Mouse (Mus musculus) lung, embryonic 15.5 days (tissue): ENCODE measurements at regions not wholly inside any gene's neighbourhood (a gene's known extent, or its start where the extent isn't known, plus 50 kb on each side); places are given as distances from the start of the nearest gene placed in this dataset.
"Not testable (repeated sequence)": the region's sequence is repeated elsewhere in the genome, so short reads cannot be mapped to it uniquely, and the experiment has no call there.

Experiments used
- ATAC-seq: fragments of 200-750 bp; cut with Nextera tagmentation; 2 replicates; pipeline ENCODE4 v1.8.0; 2017; ENCODE audit warnings: moderate number of reproducible peaks, borderline replicate concordance; ENCODE audit not compliant: low FRiP score, low TSS enrichment; ENCODE audit errors: extremely low read depth
- H3K27ac ChIP-seq: fragments of 300-500 bp; sonication (generic); 2 replicates; pipeline ENCODE4 v1.5.1; 2015; ENCODE audit warnings: moderate library complexity, mild to moderate bottlenecking, inconsistent platforms
- H3K27me3 ChIP-seq: fragments of 300-500 bp; sonication (generic); 2 replicates; pipeline ENCODE4 v1.6.1; 2015; ENCODE audit warnings: inconsistent platforms
- H3K36me3 ChIP-seq: fragments of 300-500 bp; sonication (generic); 2 replicates; pipeline ENCODE4 v1.6.1; 2015; ENCODE audit warnings: inconsistent platforms
- H3K4me1 ChIP-seq: fragments of 300-500 bp; sonication (generic); 2 replicates; pipeline ENCODE4 v1.6.1; 2015; ENCODE audit warnings: inconsistent platforms
- H3K4me2 ChIP-seq: fragments of 300-500 bp; sonication (generic); 2 replicates; pipeline ENCODE4 v1.6.1; 2015; ENCODE audit warnings: inconsistent platforms, mild to moderate bottlenecking, moderate library complexity
- H3K4me3 ChIP-seq: fragments of 300-500 bp; sonication (generic); 2 replicates; pipeline ENCODE4 v1.5.1; 2015; ENCODE audit warnings: mild to moderate bottlenecking, inconsistent platforms
- H3K9ac ChIP-seq: fragments of 300-500 bp; sonication (generic); 2 replicates; pipeline ENCODE4 v1.6.1; 2015; ENCODE audit warnings: inconsistent platforms
- H3K9me3 ChIP-seq: fragments of 300-500 bp; sonication (generic); 2 replicates; pipeline ENCODE4 v1.6.1; 2016; ENCODE audit warnings: inconsistent platforms
- WGBS: fragments of 180-500 bp; shearing (Covaris S2); methylation state at CpG from one replicate; pipeline ENCODE4 v1.1.7; 2015; 5-methylcytosine and 5-hydroxymethylcytosine counted together

DNA sequence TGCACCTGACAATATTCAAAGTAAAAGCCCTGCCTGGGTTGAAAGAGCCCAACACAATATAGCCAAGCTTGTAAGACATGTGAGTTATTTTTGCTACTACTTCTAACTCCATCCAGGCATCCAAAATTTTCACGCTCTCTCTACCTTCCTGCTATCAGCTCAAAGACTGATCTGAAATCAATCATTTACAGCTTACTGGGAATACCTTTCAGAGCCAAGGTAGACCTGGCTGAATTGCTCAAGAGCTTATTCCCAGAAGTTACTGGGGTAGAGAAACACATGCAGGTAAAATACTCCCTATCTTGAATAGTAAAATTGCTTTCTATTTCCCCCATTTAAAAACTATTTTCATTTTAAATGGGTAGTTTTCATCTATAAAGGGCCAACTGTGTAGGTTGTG lies 840.2 kb downstream of the Diaph3 start:
- no peak overlapping the region for H3K9ac ChIP-seq
- ATAC-seq: no peak
- 73% methylated on average over 1 of the region's 1 CpGs for WGBS
- H3K4me2 ChIP-seq: no peak overlapping the region
- no peaks in the 10 kb centered on the region for H3K36me3 ChIP-seq
- no peaks in the 10 kb centered on the region for H3K9me3 ChIP-seq
- no peaks in the 10 kb centered on the region for H3K4me1 ChIP-seq
- H3K4me3 ChIP-seq: no peak overlapping the region
- H3K27ac ChIP-seq: no peak overlapping the region
- no peaks in the 10 kb centered on the region for H3K27me3 ChIP-seq

GRCm38 (mm10) chr14:86297991-86298390 lies 843.0 kb downstream of the Diaph3 start:
- Histone ChIP-seq H3K4me2 (no peak overlapping the region), H3K4me3 (no peak overlapping the region), H3K36me3 (no peaks in the 10 kb centered on the region), H3K4me1 (no peaks in the 10 kb centered on the region), H3K9me3 (no peaks in the 10 kb centered on the region), H3K27ac (no peak overlapping the region), H3K27me3 (no peaks in the 10 kb centered on the region), H3K9ac (no peak overlapping the region)
- ATAC-seq: no peak
- WGBS: 38% methylated on average over 2 of the region's 2 CpGs

DNA sequence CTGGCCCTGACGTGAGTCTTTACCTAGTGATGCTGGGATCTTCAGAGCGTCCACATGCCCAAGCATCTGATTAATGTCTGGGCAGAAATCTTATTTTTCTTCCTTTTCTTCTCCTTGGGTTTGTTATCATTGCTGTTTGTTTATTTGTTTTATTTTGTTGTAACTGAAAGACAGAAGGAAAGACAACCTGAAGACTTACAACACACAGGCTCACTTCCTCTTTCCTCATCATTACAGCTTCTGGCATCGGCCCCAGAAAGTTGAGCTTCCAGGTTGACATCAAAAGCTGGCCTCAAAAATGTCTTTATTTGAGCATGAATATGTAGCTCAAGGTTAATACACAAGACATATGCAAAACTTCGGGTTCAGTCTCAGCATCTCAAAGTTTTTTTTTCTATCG lies 846.4 kb downstream of the Diaph3 start:
- H3K4me3 ChIP-seq, H3K4me1 ChIP-seq, H3K9me3 ChIP-seq, H3K27me3 ChIP-seq, H3K27ac ChIP-seq, H3K36me3 ChIP-seq, ATAC-seq, H3K4me2 ChIP-seq, H3K9ac ChIP-seq: not testable (repeated sequence)
- 79% methylated on average over 5 of the region's 5 CpGs for WGBS

DNA sequence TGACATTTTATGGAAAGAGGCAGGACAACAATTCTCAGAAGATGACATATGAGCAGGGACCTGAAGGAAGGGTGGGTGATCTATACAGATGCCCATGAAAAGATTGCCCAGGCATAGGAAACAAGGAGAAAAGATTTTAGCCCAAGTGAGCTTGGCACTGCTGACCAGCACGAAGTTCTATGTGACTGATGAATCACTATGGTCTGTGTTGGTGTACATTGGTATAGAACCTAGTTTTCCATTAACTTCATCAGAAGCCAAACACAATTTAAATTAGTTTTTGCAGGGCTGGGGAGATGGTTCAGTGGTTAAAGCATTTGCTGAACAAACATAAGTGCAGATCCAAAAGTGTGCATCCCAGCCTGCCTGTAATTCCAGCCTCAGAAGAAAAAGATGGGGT lies 847.2 kb downstream of the Diaph3 start:
- 76% methylated on average over 1 of the region's 1 CpGs for WGBS
- Histone ChIP-seq H3K4me1 (no peaks in the 10 kb centered on the region), H3K27me3 (no peaks in the 10 kb centered on the region), H3K9ac (no peak overlapping the region), H3K9me3 (no peaks in the 10 kb centered on the region), H3K27ac (no peak overlapping the region), H3K36me3 (no peaks in the 10 kb centered on the region), H3K4me2 (no peak overlapping the region), H3K4me3 (no peak overlapping the region)
- ATAC-seq: peak; percentile 8; the same call in 1 of the 2 replicates

DNA sequence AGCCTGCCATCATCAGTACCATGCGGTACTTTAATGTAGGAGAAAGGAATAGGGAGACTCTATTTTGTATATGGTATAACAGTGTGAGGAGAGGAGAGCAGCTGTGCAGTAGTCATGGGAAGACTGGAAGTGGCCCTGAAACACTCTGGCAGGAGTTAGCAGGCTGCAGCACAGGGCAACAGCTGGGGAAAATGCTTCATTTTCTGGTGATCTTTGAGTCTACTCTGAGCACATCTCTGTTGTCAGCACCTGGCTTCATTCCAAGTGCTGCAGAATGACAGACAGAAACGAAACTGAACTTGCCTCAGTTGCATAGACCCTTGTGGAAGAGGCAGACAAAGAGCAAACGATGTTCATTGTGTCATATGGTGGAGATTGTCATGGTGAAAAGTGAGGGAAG lies 847.7 kb downstream of the Diaph3 start:
- Histone ChIP-seq H3K27me3 (no peaks in the 10 kb centered on the region), H3K9ac (no peak overlapping the region), H3K4me1 (no peaks in the 10 kb centered on the region), H3K4me3 (no peak overlapping the region), H3K36me3 (no peaks in the 10 kb centered on the region), H3K9me3 (no peaks in the 10 kb centered on the region), H3K4me2 (no peak overlapping the region), H3K27ac (no peak overlapping the region)
- WGBS: 38% methylated on average over 3 of the region's 3 CpGs
- peak; percentile 31; the same call in 1 of the 2 replicates for ATAC-seq

DNA sequence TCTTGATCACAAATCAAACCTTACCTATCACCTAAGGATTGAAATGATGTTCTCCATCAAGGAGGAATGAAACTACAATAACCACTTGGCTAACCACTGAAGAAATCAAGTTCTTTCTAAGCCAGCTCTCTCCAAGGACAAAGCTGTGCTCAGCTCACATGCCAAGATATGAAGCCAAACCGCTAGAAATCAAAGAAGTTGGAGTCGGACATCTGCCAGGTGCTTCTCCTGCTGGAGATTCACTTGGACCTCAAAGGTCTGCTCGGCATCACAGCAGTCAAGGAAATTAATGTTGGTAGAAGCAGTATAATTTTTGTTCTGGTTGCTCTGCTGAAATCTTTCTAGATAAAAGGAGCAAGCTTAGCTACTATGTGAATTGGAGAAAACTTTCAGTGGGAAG lies 850.5 kb downstream of the Diaph3 start:
- Histone ChIP-seq H3K4me1 (no peaks in the 10 kb centered on the region), H3K27ac (no peak overlapping the region), H3K27me3 (no peaks in the 10 kb centered on the region), H3K9me3 (no peaks in the 10 kb centered on the region), H3K9ac (no peak overlapping the region), H3K36me3 (no peaks in the 10 kb centered on the region), H3K4me3 (no peak overlapping the region), H3K4me2 (no peak overlapping the region)
- ATAC-seq: no peak
- 85% methylated on average over 3 of the region's 3 CpGs for WGBS

GRCm38 (mm10) chr14:86261640-86262230 lies 879.3 kb downstream of the Diaph3 start:
- no peaks in the 10 kb centered on the region for H3K9me3 ChIP-seq
- H3K4me1 ChIP-seq: no peaks in the 10 kb centered on the region; the same call in 1 of the 2 replicates
- no peak overlapping the region for H3K27ac ChIP-seq
- H3K36me3 ChIP-seq: no peaks in the 10 kb centered on the region
- no peak overlapping the region for H3K9ac ChIP-seq
- peak overlapping the region; percentile 18; the same call in 1 of the 2 replicates for H3K4me2 ChIP-seq
- H3K4me3 ChIP-seq: no peak overlapping the region
- ATAC-seq: no peak; the same call in 1 of the 2 replicates
- WGBS: 25% methylated on average over 8 of the region's 8 CpGs
- no peaks in the 10 kb centered on the region for H3K27me3 ChIP-seq

- H3K27ac ChIP-seq: no peak overlapping the region
- H3K4me1 ChIP-seq: no peaks in the 10 kb centered on the region
- H3K27me3 ChIP-seq: no peaks in the 10 kb centered on the region
- WGBS: 21% methylated on average over 1 of the region's 1 CpGs
- ATAC-seq: no peak
- H3K9ac ChIP-seq: no peak overlapping the region
- no peak overlapping the region for H3K4me2 ChIP-seq
- no peaks in the 10 kb centered on the region for H3K36me3 ChIP-seq
- no peaks in the 10 kb centered on the region for H3K9me3 ChIP-seq
- H3K4me3 ChIP-seq: no peak overlapping the region
Observed at GRCm38 (mm10) chr14:86254196-86254595, 886.8 kb downstream of the Diaph3 start.

DNA sequence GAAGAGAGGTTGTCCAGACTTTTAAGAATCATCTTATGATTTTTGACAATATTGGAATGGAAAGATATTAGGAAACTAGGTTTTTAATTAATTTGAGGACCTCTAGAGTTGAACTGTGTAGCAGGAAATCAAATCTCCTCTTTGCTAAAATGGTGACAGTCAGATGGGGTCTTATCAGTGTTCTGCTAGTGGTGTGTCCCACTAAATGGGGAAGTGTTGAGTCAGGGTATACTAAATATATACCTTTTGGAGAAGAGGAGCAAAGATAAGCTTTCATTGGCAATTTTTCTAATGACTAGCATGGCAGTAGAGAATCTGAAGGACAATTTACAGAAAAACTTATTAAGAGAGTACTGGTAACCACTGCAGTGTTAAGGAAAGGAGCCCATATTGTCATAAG lies 889.4 kb downstream of the Diaph3 start:
- Histone ChIP-seq H3K27me3 (no peaks in the 10 kb centered on the region), H3K4me2 (no peak overlapping the region), H3K9ac (no peak overlapping the region), H3K9me3 (no peaks in the 10 kb centered on the region), H3K36me3 (no peaks in the 10 kb centered on the region), H3K4me1 (no peaks in the 10 kb centered on the region), H3K4me3 (no peak overlapping the region), H3K27ac (no peak overlapping the region)
- no peak for ATAC-seq

GRCm38 (mm10) chr14:86247686-86248085 lies 893.3 kb downstream of the Diaph3 start:
- Histone ChIP-seq H3K4me2 (no peak overlapping the region), H3K27me3 (no peaks in the 10 kb centered on the region), H3K27ac (no peak overlapping the region), H3K36me3 (no peaks in the 10 kb centered on the region), H3K4me3 (no peak overlapping the region), H3K9ac (no peak overlapping the region), H3K4me1 (no peaks in the 10 kb centered on the region), H3K9me3 (no peaks in the 10 kb centered on the region)
- WGBS: 85% methylated on average over 4 of the region's 4 CpGs
- ATAC-seq: no peak

GRCm38 (mm10) chr14:86246770-86247169 lies 894.3 kb downstream of the Diaph3 start:
- no peak overlapping the region for H3K4me3 ChIP-seq
- no peak for ATAC-seq
- no peak overlapping the region for H3K27ac ChIP-seq
- no peaks in the 10 kb centered on the region for H3K9me3 ChIP-seq
- 93% methylated on average over 8 of the region's 8 CpGs for WGBS
- no peaks in the 10 kb centered on the region for H3K36me3 ChIP-seq
- H3K27me3 ChIP-seq: no peaks in the 10 kb centered on the region
- no peaks in the 10 kb centered on the region for H3K4me1 ChIP-seq
- no peak overlapping the region for H3K9ac ChIP-seq
- H3K4me2 ChIP-seq: no peak overlapping the region

DNA sequence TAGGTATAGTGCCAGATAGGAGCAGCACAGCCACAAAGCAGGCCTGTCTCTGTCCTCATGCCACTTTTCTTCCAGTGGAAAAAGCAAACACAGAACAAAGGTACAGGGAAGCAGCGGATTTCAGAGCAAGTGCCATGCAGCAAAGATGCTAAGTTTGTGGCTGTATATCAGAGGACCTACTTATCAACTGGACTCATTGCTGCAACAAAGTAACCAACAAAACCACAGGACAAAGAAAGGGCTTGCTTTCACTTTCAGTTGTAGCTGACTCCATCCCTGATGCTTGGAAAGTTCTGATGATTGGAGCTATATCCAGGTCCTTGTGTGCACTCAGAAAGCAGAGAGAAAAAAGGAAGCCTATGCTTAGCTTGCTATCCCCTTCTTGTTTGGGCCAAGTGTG lies 897.4 kb downstream of the Diaph3 start:
- Histone ChIP-seq H3K4me3 (no peak overlapping the region), H3K4me1 (no peaks in the 10 kb centered on the region), H3K27me3 (no peaks in the 10 kb centered on the region), H3K9me3 (no peaks in the 10 kb centered on the region), H3K27ac (no peak overlapping the region), H3K36me3 (no peaks in the 10 kb centered on the region), H3K4me2 (no peak overlapping the region), H3K9ac (no peak overlapping the region)
- WGBS: 81% methylated on average over 1 of the region's 1 CpGs
- ATAC-seq: no peak

- H3K4me1 ChIP-seq: no peaks in the 10 kb centered on the region
- 70% methylated on average over 1 of the region's 1 CpGs for WGBS
- no peak for ATAC-seq
- H3K27me3 ChIP-seq: no peaks in the 10 kb centered on the region
- no peak overlapping the region for H3K4me3 ChIP-seq
- no peak overlapping the region for H3K4me2 ChIP-seq
- no peaks in the 10 kb centered on the region for H3K9me3 ChIP-seq
- no peaks in the 10 kb centered on the region for H3K36me3 ChIP-seq
- no peak overlapping the region for H3K9ac ChIP-seq
- H3K27ac ChIP-seq: no peak overlapping the region
Observed at GRCm38 (mm10) chr14:86242836-86243235, 898.2 kb downstream of the Diaph3 start.
